Mouse (Mus musculus) intestine, postnatal 0 days (tissue): ENCODE measurements around the gene Lrrfip1. TPM values are rescaled to one million over a fixed set of nuclear protein-coding genes. Genes with fewer than 3 reads are reported as not detected.

ENCODE experiments used
- ATAC-seq: fragments of 200-750 bp; cut with Nextera tagmentation; 2 replicates; pipeline ENCODE4 v1.8.0; 2017; ENCODE audit warnings: mild to moderate bottlenecking, moderate TSS enrichment, moderate library complexity
- H3K27ac ChIP-seq: fragments of 300-500 bp; sonication (generic); 2 replicates; pipeline ENCODE4 v1.5.1; 2014; ENCODE audit warnings: mild to moderate bottlenecking, low read depth, low read length, moderate library complexity
- H3K27me3 ChIP-seq: fragments of 300-500 bp; sonication (generic); replicated peaks from 2 replicates; pipeline ENCODE4 v1.6.1; 2014; ENCODE audit warnings: low read length, mixed read lengths; ENCODE audit not compliant: control insufficient read depth, insufficient read depth
- H3K36me3 ChIP-seq: fragments of 300-500 bp; sonication (generic); 2 replicates; pipeline ENCODE4 v1.6.1; 2014; ENCODE audit warnings: mild to moderate bottlenecking, moderate library complexity; ENCODE audit not compliant: control insufficient read depth, insufficient read depth
- H3K4me1 ChIP-seq: fragments of 300-500 bp; sonication (generic); replicated peaks from 2 replicates; pipeline ENCODE4 v1.6.1; 2014; ENCODE audit warnings: antibody characterized with exemption, low read length, mixed read lengths; ENCODE audit not compliant: control insufficient read depth, insufficient read depth
- H3K4me2 ChIP-seq: fragments of 300-500 bp; sonication (generic); replicated peaks from 2 replicates; pipeline ENCODE4 v1.6.1; 2014; ENCODE audit warnings: low read depth, mild to moderate bottlenecking, moderate library complexity
- H3K4me3 ChIP-seq: fragments of 300-500 bp; sonication (generic); 2 replicates; pipeline ENCODE4 v1.5.1; 2014; ENCODE audit warnings: low read depth, low read length
- H3K9ac ChIP-seq: fragments of 300-500 bp; sonication (generic); 2 replicates; pipeline ENCODE4 v1.6.1; 2014; ENCODE audit warnings: mild to moderate bottlenecking, low read depth, low read length
- H3K9me3 ChIP-seq: fragments of 300-500 bp; sonication (generic); 2 replicates; pipeline ENCODE4 v1.6.1; 2016; ENCODE audit warnings: mixed run types; ENCODE audit not compliant: control insufficient read depth
- CTCF ChIP-seq: sonication (generic); IDR thresholded peaks from 2 replicates; pipeline ENCODE4 v1.5.1; 2016; ENCODE audit warnings: low read depth, mild to moderate bottlenecking, control low read depth, antibody characterized with exemption, moderate library complexity
- WGBS: fragments of 180-500 bp; shearing (Covaris S2); extraction: QIAGEN DNeasy Blood & Tissue Kit; methylation state at CpG from one replicate; pipeline ENCODE4 v1.1.7; 2014; 5-methylcytosine and 5-hydroxymethylcytosine counted together
- polyA plus RNA-seq: library from polyadenylated mRNA; unstranded; fragments of >200 nt; fragmentation: Nextera tagmentation; extraction: Ambion mirVana; gene quantifications from 2 replicates; pipeline ENCODE4 v1.2.1, GENCODE M21; 2015

Gene Lrrfip1
- polyA plus RNA-seq, 1 experiment from 2014 or later: 79.2 TPM

GRCm38 (mm10) chr1:91085686-91086085 is 87.1 kb downstream of the Lrrfip1 start:
- H3K4me2 ChIP-seq: no peak overlapping the region
- no peak for ATAC-seq
- no peaks in the 10 kb centered on the region for H3K9me3 ChIP-seq
- H3K36me3 ChIP-seq: peaks cover 20% of the 10 kb centered on the region
- 36% methylated on average over 2 of the region's 2 CpGs for WGBS
- H3K27me3 ChIP-seq: no peaks in the 10 kb centered on the region
- TF ChIP-seq CTCF: no peak
- no peak overlapping the region for H3K4me3 ChIP-seq
- H3K9ac ChIP-seq: no peak overlapping the region
- H3K4me1 ChIP-seq: peaks cover 16% of the 10 kb centered on the region; the same call in 1 of the 2 replicates
- H3K27ac ChIP-seq: no peak overlapping the region

GRCm38 (mm10) chr1:91086325-91086724 is 87.8 kb downstream of the Lrrfip1 start:
- Histone ChIP-seq H3K4me1 (peaks cover 16% of the 10 kb centered on the region; the same call in 1 of the 2 replicates), H3K4me2 (no peak overlapping the region), H3K4me3 (no peak overlapping the region), H3K9ac (no peak overlapping the region), H3K9me3 (no peaks in the 10 kb centered on the region), H3K27me3 (no peaks in the 10 kb centered on the region), H3K36me3 (peaks cover 20% of the 10 kb centered on the region), H3K27ac (no peak overlapping the region)
- ATAC-seq: no peak
- 42% methylated on average over 3 of the region's 3 CpGs for WGBS
- TF ChIP-seq CTCF: no peak

GRCm38 (mm10) chr1:91086748-91087147 is 88.2 kb downstream of the Lrrfip1 start:
- no peaks in the 10 kb centered on the region for H3K9me3 ChIP-seq
- no peak for TF ChIP-seq CTCF
- WGBS: 81% methylated on average over 5 of the region's 5 CpGs
- H3K27me3 ChIP-seq: no peaks in the 10 kb centered on the region
- ATAC-seq: no peak
- H3K36me3 ChIP-seq: peaks cover 20% of the 10 kb centered on the region
- no peak overlapping the region for H3K4me2 ChIP-seq
- no peak overlapping the region for H3K9ac ChIP-seq
- H3K4me1 ChIP-seq: peaks cover 14% of the 10 kb centered on the region; the same call in 1 of the 2 replicates
- H3K4me3 ChIP-seq: no peak overlapping the region
- H3K27ac ChIP-seq: no peak overlapping the region

- WGBS: 81% methylated on average over 7 of the region's 7 CpGs
- no peak for ATAC-seq
- Histone ChIP-seq H3K4me2 (no peak overlapping the region), H3K36me3 (peaks cover 26% of the 10 kb centered on the region), H3K4me1 (peaks cover 9% of the 10 kb centered on the region; the same call in 1 of the 2 replicates), H3K9ac (no peak overlapping the region), H3K27me3 (no peaks in the 10 kb centered on the region), H3K9me3 (no peaks in the 10 kb centered on the region), H3K4me3 (no peak overlapping the region), H3K27ac (no peak overlapping the region)
- TF ChIP-seq CTCF: no peak
Measured at GRCm38 (mm10) chr1:91088027-91088426, 89.5 kb downstream of the Lrrfip1 start.

- no peak for ATAC-seq
- H3K4me1 ChIP-seq: 0 out of 2 replicates have a peak, but pooled peaks cover 2% of the 10 kb centered on the region
- peaks cover 26% of the 10 kb centered on the region for H3K36me3 ChIP-seq
- no peak overlapping the region for H3K4me3 ChIP-seq
- peak overlapping the region; percentile 17 for H3K27ac ChIP-seq
- TF ChIP-seq CTCF: no peak
- no peaks in the 10 kb centered on the region for H3K27me3 ChIP-seq
- WGBS: 63% methylated on average over 8 of the region's 8 CpGs
- H3K9ac ChIP-seq: no peak overlapping the region
- H3K4me2 ChIP-seq: no peak overlapping the region
- H3K9me3 ChIP-seq: no peaks in the 10 kb centered on the region
Measured at GRCm38 (mm10) chr1:91088941-91089340, 90.4 kb downstream of the Lrrfip1 start.

- Histone ChIP-seq H3K4me3 (no peak overlapping the region), H3K9ac (no peak overlapping the region), H3K36me3 (peaks cover 21% of the 10 kb centered on the region), H3K27ac (no peak overlapping the region), H3K27me3 (no peaks in the 10 kb centered on the region), H3K9me3 (no peaks in the 10 kb centered on the region), H3K4me1 (no peaks in the 10 kb centered on the region), H3K4me2 (no peak overlapping the region)
- 76% methylated on average over 6 of the region's 6 CpGs for WGBS
- no peak for ATAC-seq
- TF ChIP-seq CTCF: no peak
Measured at GRCm38 (mm10) chr1:91090456-91090855, 91.9 kb downstream of the Lrrfip1 start.

GRCm38 (mm10) chr1:91092451-91092850 is 93.9 kb downstream of the Lrrfip1 start:
- no peak overlapping the region for H3K9ac ChIP-seq
- H3K27me3 ChIP-seq: no peaks in the 10 kb centered on the region
- WGBS: 67% methylated on average over 6 of the region's 6 CpGs
- ATAC-seq: no peak
- no peak overlapping the region for H3K4me3 ChIP-seq
- H3K4me1 ChIP-seq: no peaks in the 10 kb centered on the region
- TF ChIP-seq CTCF: no peak
- H3K4me2 ChIP-seq: no peak overlapping the region
- H3K36me3 ChIP-seq: peaks cover 8% of the 10 kb centered on the region; the same call in 1 of the 2 replicates
- no peaks in the 10 kb centered on the region for H3K9me3 ChIP-seq
- H3K27ac ChIP-seq: no peak overlapping the region
